Mouse (Mus musculus): ENCODE results near the gene 1810010D01Rik. TPM values are rescaled to one million over a fixed set of nuclear protein-coding genes. Genes with fewer than 3 reads are reported as not detected.

1810010D01Rik gene
- polyA plus RNA-seq, 1 experiment from 2014 or later, result 0.34 TPM

GRCm38 (mm10) chr7:145206801-145207200 is 1.1 kb downstream of the 1810010D01Rik start:
- Histone ChIP-seq H3K9me3 (no peaks in the 10 kb centered on the region), H3K9ac (replicated peaks) (peak overlapping the region; percentile 49), H3K27ac (replicated peaks) (peak overlapping the region; percentile 91), H3K4me2 (replicated peaks) (peak overlapping the region; percentile 38; the same call in 1 of the 2 replicates), H3K4me1 (peaks cover 28% of the 10 kb centered on the region), H3K4me3 (no peak overlapping the region), H3K27me3 (no peaks in the 10 kb centered on the region), H3K36me3 (no peaks in the 10 kb centered on the region)
- no peak for ATAC-seq (replicated peaks)
- WGBS, result 33% methylated on average over 6 of the region's 6 CpGs

- Histone ChIP-seq H3K27me3 (no peaks in the 10 kb centered on the region), H3K9ac (replicated peaks) (peak overlapping the region; percentile 49), H3K36me3 (no peaks in the 10 kb centered on the region), H3K4me3 (peak overlapping the region; percentile 12), H3K27ac (replicated peaks) (peak overlapping the region; percentile 91), H3K9me3 (no peaks in the 10 kb centered on the region), H3K4me1 (peaks cover 24% of the 10 kb centered on the region), H3K4me2 (replicated peaks) (peak overlapping the region; percentile 38)
- WGBS, result under 1% methylated on average over 34 of the region's 34 CpGs
- peak; percentile 96 for ATAC-seq (replicated peaks)
Measured at GRCm38 (mm10) chr7:145206056-145206610, 1.8 kb downstream of the 1810010D01Rik start.

GRCm38 (mm10) chr7:145205363-145205902 is 2.5 kb downstream of the 1810010D01Rik start:
- ATAC-seq (replicated peaks), result no peak
- no peak overlapping the region for H3K4me3 ChIP-seq
- H3K36me3 ChIP-seq, result no peaks in the 10 kb centered on the region
- no peaks in the 10 kb centered on the region for H3K27me3 ChIP-seq
- no peak overlapping the region for H3K9ac ChIP-seq (replicated peaks)
- no peak overlapping the region for H3K4me2 ChIP-seq (replicated peaks)
- H3K27ac ChIP-seq (replicated peaks), result peak overlapping the region; percentile 91
- peaks cover 18% of the 10 kb centered on the region for H3K4me1 ChIP-seq
- H3K9me3 ChIP-seq, result no peaks in the 10 kb centered on the region
- WGBS, result 76% methylated on average over 4 of the region's 4 CpGs

GRCm38 (mm10) chr7:145199711-145200110 is 8.2 kb downstream of the 1810010D01Rik start:
- no peak for ATAC-seq (replicated peaks)
- Histone ChIP-seq H3K9me3 (no peaks in the 10 kb centered on the region), H3K4me1 (peaks cover 14% of the 10 kb centered on the region), H3K4me2 (replicated peaks) (no peak overlapping the region), H3K27ac (replicated peaks) (no peak overlapping the region), H3K36me3 (no peaks in the 10 kb centered on the region), H3K27me3 (no peaks in the 10 kb centered on the region), H3K4me3 (no peak overlapping the region), H3K9ac (replicated peaks) (no peak overlapping the region)
- WGBS, result 45% methylated on average over 2 of the region's 2 CpGs

GRCm38 (mm10) chr7:145198223-145198714 is 9.7 kb downstream of the 1810010D01Rik start:
- ATAC-seq (replicated peaks), result no peak
- no peaks in the 10 kb centered on the region for H3K36me3 ChIP-seq
- H3K4me1 ChIP-seq, result peaks cover 23% of the 10 kb centered on the region
- no peak overlapping the region for H3K9ac ChIP-seq (replicated peaks)
- no peak overlapping the region for H3K4me2 ChIP-seq (replicated peaks)
- H3K9me3 ChIP-seq, result no peaks in the 10 kb centered on the region
- H3K4me3 ChIP-seq, result no peak overlapping the region
- no peak overlapping the region for H3K27ac ChIP-seq (replicated peaks)
- no peaks in the 10 kb centered on the region for H3K27me3 ChIP-seq
- WGBS, result 65% methylated on average over 4 of the region's 4 CpGs

GRCm38 (mm10) chr7:145197711-145198110 is 10.2 kb downstream of the 1810010D01Rik start:
- no peak overlapping the region for H3K9ac ChIP-seq (replicated peaks)
- 58% methylated on average over 3 of the region's 3 CpGs for WGBS
- H3K4me1 ChIP-seq, result peaks cover 23% of the 10 kb centered on the region
- no peaks in the 10 kb centered on the region for H3K9me3 ChIP-seq
- H3K36me3 ChIP-seq, result no peaks in the 10 kb centered on the region
- H3K27me3 ChIP-seq, result no peaks in the 10 kb centered on the region
- no peak overlapping the region for H3K27ac ChIP-seq (replicated peaks)
- ATAC-seq (replicated peaks), result no peak
- no peak overlapping the region for H3K4me3 ChIP-seq
- no peak overlapping the region for H3K4me2 ChIP-seq (replicated peaks)

- Histone ChIP-seq H3K36me3 (no peaks in the 10 kb centered on the region), H3K9ac (replicated peaks) (no peak overlapping the region), H3K4me3 (no peak overlapping the region), H3K9me3 (no peaks in the 10 kb centered on the region), H3K4me1 (peaks cover 23% of the 10 kb centered on the region), H3K4me2 (replicated peaks) (no peak overlapping the region), H3K27me3 (no peaks in the 10 kb centered on the region), H3K27ac (replicated peaks) (no peak overlapping the region)
- ATAC-seq (replicated peaks), result no peak
- 88% methylated on average over 3 of the region's 3 CpGs for WGBS
Measured at GRCm38 (mm10) chr7:145197042-145197441, 10.9 kb downstream of the 1810010D01Rik start.

GRCm38 (mm10) chr7:145196340-145196739 is 11.6 kb downstream of the 1810010D01Rik start:
- ATAC-seq (replicated peaks), result no peak
- Histone ChIP-seq H3K4me3 (no peak overlapping the region), H3K9me3 (no peaks in the 10 kb centered on the region), H3K9ac (replicated peaks) (no peak overlapping the region), H3K4me2 (replicated peaks) (no peak overlapping the region), H3K27ac (replicated peaks) (no peak overlapping the region), H3K36me3 (no peaks in the 10 kb centered on the region), H3K4me1 (peaks cover 23% of the 10 kb centered on the region), H3K27me3 (no peaks in the 10 kb centered on the region)
- 87% methylated on average over 6 of the region's 6 CpGs for WGBS

- Histone ChIP-seq H3K36me3 (no peaks in the 10 kb centered on the region), H3K27ac (replicated peaks) (no peak overlapping the region), H3K9me3 (no peaks in the 10 kb centered on the region), H3K9ac (replicated peaks) (no peak overlapping the region), H3K27me3 (no peaks in the 10 kb centered on the region), H3K4me2 (replicated peaks) (no peak overlapping the region), H3K4me1 (peaks cover 23% of the 10 kb centered on the region), H3K4me3 (no peak overlapping the region)
- WGBS, result 54% methylated on average over 5 of the region's 5 CpGs
- no peak for ATAC-seq (replicated peaks)
Measured at GRCm38 (mm10) chr7:145195186-145195927, 12.6 kb downstream of the 1810010D01Rik start.

GRCm38 (mm10) chr7:145194455-145195161 is 13.3 kb downstream of the 1810010D01Rik start:
- Histone ChIP-seq H3K4me1 (peaks cover 23% of the 10 kb centered on the region), H3K27ac (replicated peaks) (0 out of 2 replicates have a peak overlapping the region, but pooled peaks have one; percentile 25), H3K4me3 (no peak overlapping the region), H3K9me3 (no peaks in the 10 kb centered on the region), H3K4me2 (replicated peaks) (no peak overlapping the region), H3K27me3 (no peaks in the 10 kb centered on the region), H3K36me3 (no peaks in the 10 kb centered on the region), H3K9ac (replicated peaks) (no peak overlapping the region)
- peak; percentile 65; the same call in 1 of the 2 replicates for ATAC-seq (replicated peaks)
- 63% methylated on average over 3 of the region's 3 CpGs for WGBS

GRCm38 (mm10) chr7:145192836-145193235 is 15.1 kb downstream of the 1810010D01Rik start:
- no peak overlapping the region for H3K4me2 ChIP-seq (replicated peaks)
- H3K4me3 ChIP-seq, result no peak overlapping the region
- no peak overlapping the region for H3K27ac ChIP-seq (replicated peaks)
- peaks cover 18% of the 10 kb centered on the region for H3K4me1 ChIP-seq
- ATAC-seq (replicated peaks), result no peak
- H3K9ac ChIP-seq (replicated peaks), result no peak overlapping the region
- H3K27me3 ChIP-seq, result no peaks in the 10 kb centered on the region
- H3K36me3 ChIP-seq, result no peaks in the 10 kb centered on the region
- H3K9me3 ChIP-seq, result no peaks in the 10 kb centered on the region
- WGBS, result 83% methylated on average over 6 of the region's 6 CpGs

GRCm38 (mm10) chr7:145190520-145190919 is 17.4 kb downstream of the 1810010D01Rik start:
- Histone ChIP-seq H3K4me2 (replicated peaks) (no peak overlapping the region), H3K27me3 (no peaks in the 10 kb centered on the region), H3K27ac (replicated peaks) (no peak overlapping the region), H3K9me3 (no peaks in the 10 kb centered on the region), H3K4me3 (no peak overlapping the region), H3K36me3 (no peaks in the 10 kb centered on the region), H3K4me1 (peaks cover 16% of the 10 kb centered on the region), H3K9ac (replicated peaks) (no peak overlapping the region)
- no peak for ATAC-seq (replicated peaks)
